Mouse (Mus musculus): ENCODE data around the gene Aff1. TPM values are rescaled to one million over a fixed set of nuclear protein-coding genes. Genes with fewer than 3 reads are reported as not detected.

The Aff1 gene
- 5.7 and 6.5 TPM in 2 replicates for polyA plus RNA-seq (2016; fragmentation: Nextera tagmentation; extraction: Ambion mirVana)

DNA sequence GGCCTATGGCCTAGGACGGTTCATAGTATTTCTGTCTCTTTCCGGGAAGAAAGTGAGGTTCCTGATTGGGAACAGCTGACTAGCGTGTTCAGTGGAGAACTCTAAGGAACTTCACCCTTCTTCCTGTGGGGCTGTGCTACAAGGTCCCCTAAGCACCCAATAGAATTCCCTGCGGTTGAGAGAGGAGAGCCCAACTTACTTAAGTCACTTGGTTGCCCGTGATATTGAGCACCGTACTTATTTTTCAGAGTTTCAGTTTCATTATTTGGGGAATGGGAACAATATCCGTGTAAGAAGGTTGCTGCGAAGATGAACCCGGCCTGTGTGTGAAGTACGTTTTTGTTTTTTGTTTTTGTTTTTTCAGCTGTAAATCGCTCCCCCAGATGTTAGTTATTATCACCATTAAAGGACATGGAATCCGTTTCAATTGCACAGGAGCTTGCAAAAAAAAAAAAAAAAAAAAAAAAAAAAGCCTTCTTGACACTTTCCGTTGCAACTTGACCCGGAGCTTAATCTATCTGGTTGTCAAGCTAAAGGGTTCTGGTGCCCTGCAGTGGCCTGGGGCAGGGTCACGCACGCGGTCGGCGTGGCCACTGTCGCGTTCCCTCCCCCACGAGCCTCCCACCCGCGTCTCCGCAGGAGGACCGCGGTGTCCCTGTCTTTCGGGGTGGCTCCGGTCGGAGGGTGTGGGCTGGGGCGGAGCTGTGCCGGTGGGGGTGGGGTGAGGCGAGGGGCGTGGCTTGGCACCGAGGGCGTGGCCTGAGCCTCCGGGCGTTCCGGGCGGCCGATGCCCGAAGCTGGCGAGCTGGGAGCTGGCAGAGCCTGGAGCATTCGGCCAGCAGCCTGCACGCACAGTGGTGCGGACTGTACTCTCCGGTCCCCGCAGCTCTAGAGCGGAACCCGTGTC lies at the start of gene Aff1:
Aff1 (plus strand) TSS at position 751 of the 907 bp plus-strand sequence.
- H3K4me1 ChIP-seq (replicated peaks): peaks cover 20% of the 10 kb centered on the region
- peaks cover 43% of the 10 kb centered on the region for H3K27me3 ChIP-seq (ENCODE audit: insufficient read depth, poor library complexity, severe bottlenecking)
- WGBS: 4% methylated on average over 50 of the region's 50 CpGs

DNA sequence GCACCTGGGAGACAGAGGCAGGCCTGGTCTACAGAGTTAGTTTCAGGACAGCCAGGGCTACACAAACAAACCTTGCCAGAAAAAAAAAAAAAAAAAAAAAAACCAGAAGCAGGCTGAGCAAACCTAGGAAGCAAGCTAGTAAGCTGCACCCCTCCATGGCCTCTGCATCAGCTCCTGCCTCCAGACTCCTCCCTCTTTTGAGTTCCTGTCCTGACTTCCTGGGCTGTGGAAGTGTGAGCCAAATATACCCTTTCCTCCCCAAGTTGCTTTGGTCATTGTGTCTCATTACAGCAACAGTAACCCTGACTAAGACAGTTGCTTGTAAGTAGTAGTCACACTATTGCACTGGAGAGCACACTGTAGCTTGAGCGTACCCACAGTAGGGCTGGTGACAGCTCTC lies 48.0 kb upstream of the Aff1 start:
- 93% methylated on average over 1 of the region's 1 CpGs for WGBS
- peaks cover 9% of the 10 kb centered on the region for H3K4me1 ChIP-seq (replicated peaks)
- H3K27ac ChIP-seq: no peak overlapping the region
- no peaks in the 10 kb centered on the region for H3K27me3 ChIP-seq (ENCODE audit: insufficient read depth, poor library complexity, severe bottlenecking)
- H3K4me3 ChIP-seq: no peak overlapping the region
- H3K36me3 ChIP-seq: no peaks in the 10 kb centered on the region
- no peaks in the 10 kb centered on the region for H3K9me3 ChIP-seq
- no peak for DNase-seq (ENCODE audit: low spot score)

More for the DNA sequence above, at the start of gene Aff1:
- Histone ChIP-seq H3K9me3 (no peaks in the 10 kb centered on the region), H3K4me3 (peak within 1 kb of the TSS; percentile 77), H3K36me3 (no peaks in the 10 kb centered on the region), H3K27ac (peak within 1 kb of the TSS; percentile 71)
- DNase-seq (ENCODE audit: low spot score): peak; percentile 89

DNA sequence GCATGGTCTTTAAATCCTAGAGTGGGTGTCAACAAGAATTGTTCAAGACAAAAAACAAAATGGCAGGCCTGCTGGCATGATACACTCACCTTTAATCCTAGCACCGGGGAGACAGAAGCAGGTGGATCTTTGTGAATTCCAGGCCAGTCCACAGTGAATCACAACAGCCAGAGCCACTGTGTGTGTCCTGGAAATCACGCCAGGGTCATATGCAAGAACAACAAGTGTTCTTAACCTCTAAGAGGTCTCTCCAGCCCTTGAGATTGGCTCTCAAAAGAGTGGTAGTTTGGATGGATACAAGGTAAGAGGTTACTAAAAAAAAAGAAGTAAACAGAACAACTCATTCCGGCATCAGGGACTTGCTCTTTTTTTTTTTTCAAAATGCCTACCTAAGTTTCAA lies 44.9 kb upstream of the Aff1 start:
- H3K36me3 ChIP-seq: no peaks in the 10 kb centered on the region
- H3K9me3 ChIP-seq: no peaks in the 10 kb centered on the region
- no peak overlapping the region for H3K27ac ChIP-seq
- H3K27me3 ChIP-seq (ENCODE audit: insufficient read depth, poor library complexity, severe bottlenecking): no peaks in the 10 kb centered on the region
- DNase-seq (ENCODE audit: low spot score): no peak
- 87% methylated on average over 3 of the region's 3 CpGs for WGBS
- H3K4me3 ChIP-seq: no peak overlapping the region
- H3K4me1 ChIP-seq (replicated peaks): peaks cover 9% of the 10 kb centered on the region

DNA sequence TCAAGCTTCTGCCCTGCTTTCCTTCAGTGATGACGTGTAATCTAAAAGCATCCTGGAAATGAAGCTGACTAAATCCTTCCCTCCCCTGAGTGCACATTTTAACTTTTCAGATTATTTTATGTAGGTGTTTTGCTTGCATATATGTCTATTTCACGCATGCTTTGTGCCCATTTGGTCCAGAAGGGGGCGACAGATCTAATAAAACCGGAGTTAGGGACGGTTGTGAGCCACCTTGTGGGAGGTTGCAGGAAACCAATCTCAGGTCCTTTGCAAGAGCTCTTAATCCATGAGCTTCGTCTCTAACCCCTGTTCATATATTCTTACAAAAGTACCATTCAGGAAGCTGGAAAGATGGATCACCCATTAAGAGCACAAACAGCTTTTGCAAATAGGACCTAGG lies 37.9 kb upstream of the Aff1 start:
- peaks cover 9% of the 10 kb centered on the region; the same call in 1 of the 2 replicates for H3K27me3 ChIP-seq (ENCODE audit: insufficient read depth, poor library complexity, severe bottlenecking)
- 28% methylated on average over 6 of the region's 6 CpGs for WGBS
- no peaks in the 10 kb centered on the region for H3K9me3 ChIP-seq
- no peaks in the 10 kb centered on the region for H3K36me3 ChIP-seq
- peak; percentile 62 for DNase-seq (ENCODE audit: low spot score)
- H3K4me1 ChIP-seq (replicated peaks): peaks cover 6% of the 10 kb centered on the region; the same call in 1 of the 2 replicates
- no peak overlapping the region for H3K27ac ChIP-seq
- H3K4me3 ChIP-seq: no peak overlapping the region

DNA sequence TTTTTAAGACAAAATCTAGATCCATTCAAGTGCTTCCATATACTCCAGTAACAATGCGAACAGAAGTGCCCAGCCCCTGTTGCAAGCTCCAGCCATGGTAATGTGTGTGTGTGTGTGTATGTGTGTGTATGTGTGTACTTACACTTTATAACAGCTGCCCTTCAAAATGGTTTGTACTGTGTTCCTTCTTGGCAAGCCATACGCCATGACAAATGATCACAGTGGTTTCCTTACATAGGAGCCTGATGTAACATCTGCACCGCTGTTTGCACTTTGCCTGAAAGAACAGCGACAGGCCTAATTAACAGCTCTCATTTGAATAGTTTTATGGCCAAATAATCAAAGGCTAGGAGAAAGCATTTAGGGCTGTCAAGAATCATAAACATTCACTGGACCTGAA lies 37.4 kb upstream of the Aff1 start:
- no peaks in the 10 kb centered on the region for H3K9me3 ChIP-seq
- DNase-seq (ENCODE audit: low spot score): no peak
- peaks cover 9% of the 10 kb centered on the region; the same call in 1 of the 2 replicates for H3K27me3 ChIP-seq (ENCODE audit: insufficient read depth, poor library complexity, severe bottlenecking)
- H3K36me3 ChIP-seq: no peaks in the 10 kb centered on the region
- WGBS: 78% methylated on average over 4 of the region's 4 CpGs
- peaks cover 6% of the 10 kb centered on the region; the same call in 1 of the 2 replicates for H3K4me1 ChIP-seq (replicated peaks)
- no peak overlapping the region for H3K27ac ChIP-seq
- H3K4me3 ChIP-seq: peak overlapping the region; percentile 69

DNA sequence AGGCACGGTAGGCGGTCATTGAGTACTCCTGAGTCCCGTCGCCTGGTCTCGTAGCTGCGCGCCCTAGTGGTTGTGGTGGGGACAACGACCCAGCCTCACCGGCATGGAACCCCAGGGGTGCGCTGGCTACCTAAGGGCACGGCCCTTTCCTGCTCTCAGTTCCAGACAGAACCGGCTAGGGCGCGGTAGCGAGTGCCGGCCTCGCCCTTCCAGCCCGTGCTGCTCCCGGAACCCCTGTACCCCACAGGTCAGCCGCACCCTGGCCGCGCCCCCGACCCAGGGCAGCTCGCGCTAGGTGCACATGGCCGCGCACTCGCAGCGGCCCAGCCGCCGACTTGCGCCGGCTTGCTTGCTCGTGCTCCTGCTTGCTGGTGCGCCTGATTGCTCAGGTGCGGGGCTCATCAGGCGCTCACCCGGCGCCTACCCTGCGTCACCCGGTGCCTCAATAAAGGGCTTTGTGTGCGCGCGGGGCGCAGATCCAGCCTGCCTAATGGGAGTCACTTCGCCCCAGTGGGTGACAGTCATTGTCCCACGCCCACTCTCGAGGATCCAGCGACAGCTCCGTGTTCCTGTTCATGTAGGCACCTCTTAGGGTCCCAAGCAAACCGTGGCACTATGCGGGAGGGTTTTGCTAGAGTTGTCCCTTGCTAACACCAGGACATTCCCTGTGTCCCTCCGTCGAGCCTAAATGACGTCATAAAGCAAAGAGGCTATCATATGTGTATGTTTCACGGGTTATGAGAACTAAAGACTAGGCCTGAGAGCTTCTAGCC lies 36.6 kb upstream of the Aff1 start, which contains the start of gene 1700016H13Rik:
1700016H13Rik (minus strand) TSS at position 665 of the 773 bp plus-strand sequence.
- peak; percentile 84 for DNase-seq (ENCODE audit: low spot score)
- H3K4me1 ChIP-seq (replicated peaks): peaks cover 6% of the 10 kb centered on the region; the same call in 1 of the 2 replicates
- peak within 1 kb of the TSS; percentile 85 for H3K27ac ChIP-seq
- no peaks in the 10 kb centered on the region for H3K36me3 ChIP-seq
- H3K4me3 ChIP-seq: peak within 1 kb of the TSS; percentile 69
- H3K27me3 ChIP-seq (ENCODE audit: insufficient read depth, poor library complexity, severe bottlenecking): peaks cover 9% of the 10 kb centered on the region; the same call in 1 of the 2 replicates
- H3K9me3 ChIP-seq: no peaks in the 10 kb centered on the region
- 1% methylated on average over 56 of the region's 56 CpGs for WGBS

DNA sequence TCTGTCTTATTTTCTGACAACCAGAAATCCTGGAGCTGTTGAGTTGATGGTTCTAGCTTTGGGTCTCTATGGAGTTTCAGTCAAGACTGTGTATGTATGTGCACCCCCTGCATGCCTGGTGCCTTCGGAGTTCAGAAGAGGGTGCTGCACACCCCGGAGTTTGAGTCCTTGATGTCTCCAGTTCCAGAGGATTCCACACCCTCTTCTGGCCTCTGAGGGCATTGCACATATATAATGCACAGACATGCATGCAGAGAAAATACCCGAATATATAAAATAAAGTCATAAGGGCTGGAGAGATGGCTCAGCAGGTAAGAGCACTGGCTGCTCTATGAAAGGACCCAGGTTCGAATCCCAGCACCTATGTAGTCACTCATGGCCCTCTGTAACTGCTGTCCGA lies 33.3 kb upstream of the Aff1 start:
- H3K36me3 ChIP-seq: no peaks in the 10 kb centered on the region

DNA sequence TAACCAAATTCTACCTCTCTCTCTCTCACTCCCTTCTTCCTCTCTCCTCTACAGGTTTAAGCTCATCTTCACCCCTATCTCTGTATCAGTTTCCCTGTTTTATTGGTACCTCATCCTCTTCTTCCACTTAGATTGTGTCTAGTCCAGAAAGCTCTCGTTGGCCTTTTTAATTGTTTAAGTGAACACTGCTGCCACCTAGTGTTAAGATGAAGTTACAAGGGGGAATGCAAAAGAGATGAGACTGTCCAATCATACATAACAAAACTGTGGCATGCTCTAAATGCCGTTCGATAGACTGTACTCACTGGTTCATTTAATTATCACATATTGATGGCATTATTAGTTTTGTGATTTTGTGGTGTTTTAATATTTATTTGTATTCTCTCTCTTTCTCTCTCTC lies 32.6 kb upstream of the Aff1 start:
- Histone ChIP-seq H3K36me3 (no peaks in the 10 kb centered on the region), H3K4me3 (no peak overlapping the region), H3K4me1 (replicated peaks) (peaks cover 6% of the 10 kb centered on the region; the same call in 1 of the 2 replicates), H3K9me3 (no peaks in the 10 kb centered on the region), H3K27me3 (ENCODE audit: insufficient read depth, poor library complexity, severe bottlenecking) (peaks cover 11% of the 10 kb centered on the region; the same call in 1 of the 2 replicates), H3K27ac (no peak overlapping the region)
- DNase-seq (ENCODE audit: low spot score): no peak
- 48% methylated on average over 3 of the region's 3 CpGs for WGBS

More for the DNA sequence above, 33.3 kb upstream of the Aff1 start:
- H3K4me3 ChIP-seq: no peak overlapping the region
- H3K27ac ChIP-seq: no peak overlapping the region
- WGBS: 75% methylated on average over 5 of the region's 5 CpGs
- peaks cover 6% of the 10 kb centered on the region; the same call in 1 of the 2 replicates for H3K4me1 ChIP-seq (replicated peaks)
- no peaks in the 10 kb centered on the region for H3K9me3 ChIP-seq
- DNase-seq (ENCODE audit: low spot score): peak; percentile 27
- H3K27me3 ChIP-seq (ENCODE audit: insufficient read depth, poor library complexity, severe bottlenecking): peaks cover 11% of the 10 kb centered on the region; the same call in 1 of the 2 replicates

DNA sequence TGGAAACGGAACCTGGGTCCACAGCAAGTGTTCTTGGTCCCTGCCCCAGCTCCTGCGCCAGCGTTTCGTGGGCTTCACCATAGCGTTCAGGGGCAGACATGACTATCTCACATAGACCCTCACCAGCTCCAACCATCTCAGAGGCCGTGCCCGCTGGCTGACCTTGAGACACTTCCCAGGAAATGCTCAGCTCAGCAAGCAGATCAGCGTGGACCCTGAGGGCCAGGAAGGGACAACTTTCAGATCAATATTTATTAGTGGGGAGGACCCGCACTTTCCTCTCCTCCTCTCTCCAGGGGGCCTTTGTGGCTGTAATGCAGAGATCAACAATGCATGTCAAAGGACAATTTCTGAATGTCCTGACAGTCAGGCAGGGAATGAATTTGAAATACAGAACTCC lies 27.2 kb upstream of the Aff1 start:
- Histone ChIP-seq H3K27ac (no peak overlapping the region), H3K9me3 (no peaks in the 10 kb centered on the region), H3K4me3 (no peak overlapping the region), H3K4me1 (replicated peaks) (peaks cover 8% of the 10 kb centered on the region), H3K27me3 (ENCODE audit: insufficient read depth, poor library complexity, severe bottlenecking) (0 out of 2 replicates have a peak, but pooled peaks cover 3% of the 10 kb centered on the region), H3K36me3 (no peaks in the 10 kb centered on the region)
- 70% methylated on average over 9 of the region's 9 CpGs for WGBS
- no peak for DNase-seq (ENCODE audit: low spot score)

DNA sequence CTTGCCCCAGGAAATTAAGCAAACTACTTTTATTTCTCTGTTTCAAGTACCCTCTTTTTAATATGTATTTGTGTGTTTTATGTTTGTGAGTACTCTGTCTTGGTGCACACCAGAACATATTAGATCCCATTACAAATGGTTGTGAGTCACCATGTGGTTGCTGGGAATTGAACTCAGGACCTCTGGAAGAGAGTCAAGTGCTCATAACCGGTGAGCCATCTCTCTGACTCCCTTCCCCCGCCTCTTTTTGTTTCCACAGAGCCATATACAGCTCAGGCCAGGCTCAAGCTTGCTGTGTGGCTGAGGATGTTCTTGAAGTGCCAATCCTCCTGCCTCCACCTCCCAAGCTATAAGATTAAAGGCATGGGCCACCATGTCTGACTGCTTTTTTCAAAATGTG lies 26.3 kb upstream of the Aff1 start:
- no peak overlapping the region for H3K27ac ChIP-seq
- no peak overlapping the region for H3K4me3 ChIP-seq
- peaks cover 8% of the 10 kb centered on the region for H3K4me1 ChIP-seq (replicated peaks)
- H3K36me3 ChIP-seq: no peaks in the 10 kb centered on the region
- 80% methylated on average over 2 of the region's 2 CpGs for WGBS
- 0 out of 2 replicates have a peak, but pooled peaks cover 3% of the 10 kb centered on the region for H3K27me3 ChIP-seq (ENCODE audit: insufficient read depth, poor library complexity, severe bottlenecking)
- H3K9me3 ChIP-seq: no peaks in the 10 kb centered on the region
- DNase-seq (ENCODE audit: low spot score): no peak

DNA sequence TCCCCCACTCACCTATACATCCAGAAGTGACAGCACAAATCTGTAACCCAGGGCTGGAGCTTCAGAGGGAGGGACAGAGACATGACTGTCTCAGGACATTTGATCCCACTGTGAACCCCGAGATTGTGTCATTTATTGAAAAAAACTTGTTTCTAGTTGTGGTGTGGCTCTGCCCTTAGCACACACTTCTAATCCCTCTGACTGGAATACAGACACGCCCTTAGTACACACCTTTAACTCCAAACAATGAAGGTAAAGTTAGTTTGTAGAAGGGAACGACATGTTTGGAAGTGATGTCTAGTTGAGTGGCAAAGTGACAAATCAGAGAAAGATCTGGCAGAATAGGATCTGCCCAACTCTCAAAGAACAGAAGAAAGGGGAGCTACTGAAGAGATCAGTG lies 20.3 kb upstream of the Aff1 start:
- Histone ChIP-seq H3K9me3 (no peaks in the 10 kb centered on the region), H3K27me3 (ENCODE audit: insufficient read depth, poor library complexity, severe bottlenecking) (no peaks in the 10 kb centered on the region), H3K4me3 (no peak overlapping the region), H3K36me3 (no peaks in the 10 kb centered on the region), H3K27ac (no peak overlapping the region), H3K4me1 (replicated peaks) (0 out of 2 replicates have a peak, but pooled peaks cover 8% of the 10 kb centered on the region)
- 71% methylated on average over 3 of the region's 3 CpGs for WGBS
- no peak for DNase-seq (ENCODE audit: low spot score)

DNA sequence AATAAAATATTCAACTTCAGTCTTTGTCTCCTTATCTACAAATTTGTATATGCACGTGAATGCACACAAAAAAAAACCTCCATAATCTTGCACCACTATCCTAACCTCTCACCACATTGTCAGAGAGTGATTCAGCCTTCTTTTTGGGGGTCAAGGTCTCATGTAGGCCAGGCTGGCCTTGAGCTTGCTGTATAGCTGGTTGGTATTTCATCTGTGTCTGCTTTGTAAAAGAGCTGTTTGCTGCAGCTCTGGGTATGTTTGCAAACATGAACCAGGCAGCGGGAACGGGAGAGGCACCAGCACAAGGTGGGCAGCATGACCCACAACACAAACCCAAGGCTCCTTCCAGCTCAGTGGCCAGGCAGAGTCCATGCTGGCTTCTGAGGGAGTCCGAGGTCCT lies 18.6 kb upstream of the Aff1 start:
- no peaks in the 10 kb centered on the region for H3K9me3 ChIP-seq
- H3K4me3 ChIP-seq: no peak overlapping the region
- H3K4me1 ChIP-seq (replicated peaks): 0 out of 2 replicates have a peak, but pooled peaks cover 8% of the 10 kb centered on the region
- no peak for DNase-seq (ENCODE audit: low spot score)
- no peak overlapping the region for H3K27ac ChIP-seq
- WGBS: 88% methylated on average over 4 of the region's 4 CpGs
- no peaks in the 10 kb centered on the region for H3K27me3 ChIP-seq (ENCODE audit: insufficient read depth, poor library complexity, severe bottlenecking)
- H3K36me3 ChIP-seq: no peaks in the 10 kb centered on the region
